Mouse (Mus musculus): ENCODE results near the gene Elovl1.

Gene Elovl1

DNA sequence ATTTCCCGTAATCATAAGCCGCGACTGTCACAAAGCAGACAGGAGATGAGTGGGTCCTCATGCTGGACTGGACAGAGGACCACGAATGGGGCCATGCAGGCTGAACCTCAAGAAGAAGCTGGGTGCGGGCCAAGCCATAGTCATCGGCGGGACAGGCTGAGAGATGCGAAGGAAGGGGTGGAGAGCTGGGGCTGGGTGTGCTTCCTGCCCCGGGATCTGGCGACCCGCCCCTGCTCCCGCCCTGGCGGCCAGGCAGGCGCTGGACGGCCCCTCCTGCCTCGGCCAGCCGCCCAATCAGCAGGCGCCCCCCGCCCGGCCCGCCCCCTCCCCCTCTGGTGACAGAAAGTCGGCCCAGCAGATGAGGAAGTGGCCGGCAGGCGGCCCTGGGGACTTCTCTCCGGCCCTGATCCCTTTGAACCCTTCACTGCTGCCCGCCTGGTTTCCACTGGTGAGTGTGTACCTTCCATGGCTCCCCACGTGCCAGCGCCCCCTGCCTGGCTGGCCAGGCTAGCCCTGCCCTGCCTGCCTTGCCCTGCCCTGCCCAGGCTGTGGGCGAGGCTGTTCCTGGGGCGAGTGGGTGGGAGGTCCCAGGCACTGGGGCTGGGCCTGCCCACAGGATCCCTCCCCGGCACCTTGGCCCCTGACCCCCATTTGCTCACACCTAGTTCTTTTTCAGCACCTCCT, at the start of gene Elovl1:
Elovl1 (plus strand) TSS at position 326 of the 684 bp plus-strand sequence.
- DNase-seq: peak; percentile 81

DNA sequence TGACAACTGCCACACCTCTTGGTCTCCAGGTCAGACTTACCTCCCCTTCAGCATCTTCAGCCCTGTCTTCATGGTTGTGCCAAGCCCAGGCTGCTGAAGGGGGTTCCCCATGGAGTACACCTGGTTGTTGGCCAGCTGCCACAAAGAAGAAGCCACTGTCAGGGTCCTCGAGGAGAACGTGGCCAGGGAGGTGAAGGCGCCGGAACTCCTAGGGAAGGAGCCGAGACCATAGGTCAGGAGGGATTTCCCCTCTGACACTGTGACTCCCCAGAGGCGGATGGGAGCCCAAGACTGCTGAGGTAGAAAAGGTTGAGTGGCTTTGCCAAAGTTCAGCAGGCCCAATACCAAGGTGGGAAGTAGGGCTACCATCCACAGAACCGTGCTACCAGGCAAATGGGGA, 44.6 kb upstream of the Elovl1 start:
- no peak for DNase-seq

DNA sequence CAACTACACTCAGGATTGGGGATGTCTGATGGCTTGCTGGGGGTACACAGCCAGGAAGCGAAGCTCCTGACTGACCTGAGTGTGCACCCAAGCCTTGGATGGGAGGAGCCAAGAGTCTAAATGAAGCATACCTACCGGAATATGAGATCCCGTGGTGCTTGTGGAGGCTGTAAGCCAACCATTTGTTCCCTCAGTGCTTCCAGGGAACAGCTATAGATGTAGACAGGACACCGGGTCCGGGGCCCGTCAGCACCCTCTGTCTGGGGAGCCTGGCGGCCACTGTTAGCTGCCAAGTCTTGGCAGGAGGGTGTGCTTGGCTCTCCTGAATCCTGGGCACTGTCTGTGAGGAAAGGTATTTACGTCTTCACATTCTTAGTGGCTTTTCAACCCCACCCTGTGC, 40.6 kb upstream of the Elovl1 start:
- no peak for DNase-seq

DNA sequence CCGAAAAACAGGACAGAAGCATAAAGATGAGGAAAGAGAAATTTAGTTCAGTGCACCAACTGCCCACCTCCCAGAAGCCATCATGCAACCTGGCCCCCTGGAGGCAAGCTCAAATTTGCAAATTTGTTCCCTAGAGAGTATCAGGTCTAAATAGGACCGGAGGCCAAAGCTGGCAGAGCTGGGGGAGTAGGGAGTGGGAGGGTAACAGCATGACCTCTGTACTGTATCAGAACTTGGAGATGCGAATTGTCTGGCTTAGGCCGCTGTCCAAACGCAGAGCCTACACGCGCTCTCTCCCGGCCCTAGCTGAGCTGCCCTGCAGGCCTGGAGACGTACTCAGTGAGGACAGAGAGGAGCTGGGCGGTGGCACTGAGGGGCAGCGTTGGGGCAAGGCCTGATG, 37.7 kb upstream of the Elovl1 start:
- no peak for DNase-seq

GRCm38 (mm10) chr4:118394505-118394904, 33.4 kb upstream of the Elovl1 start:
- no peak for DNase-seq

GRCm38 (mm10) chr4:118395289-118395688, 32.6 kb upstream of the Elovl1 start:
- no peak for DNase-seq

- no peak for DNase-seq
These were observed 31.5 kb upstream of the Elovl1 start for GRCm38 (mm10) chr4:118396433-118396832.

DNA sequence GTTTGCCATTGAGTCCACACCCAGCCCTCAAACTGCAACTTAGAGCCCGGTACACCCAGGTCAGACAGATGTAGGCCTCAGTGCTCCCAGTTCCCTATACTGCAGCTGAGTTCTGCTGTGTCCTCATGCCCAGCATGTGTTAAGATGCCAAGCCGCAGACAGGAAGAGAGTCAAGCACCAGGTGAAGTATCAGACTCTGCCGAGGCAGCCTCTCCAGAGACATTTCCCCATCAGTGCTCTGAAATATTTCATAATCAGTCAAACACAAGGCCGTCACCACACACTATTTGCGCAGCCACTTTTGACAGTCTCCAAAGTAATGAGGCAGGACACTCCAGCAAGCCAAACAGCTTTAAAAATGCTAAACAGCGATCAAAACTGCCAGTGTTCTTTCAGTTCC, 29.5 kb upstream of the Elovl1 start:
- no peak for DNase-seq

DNA sequence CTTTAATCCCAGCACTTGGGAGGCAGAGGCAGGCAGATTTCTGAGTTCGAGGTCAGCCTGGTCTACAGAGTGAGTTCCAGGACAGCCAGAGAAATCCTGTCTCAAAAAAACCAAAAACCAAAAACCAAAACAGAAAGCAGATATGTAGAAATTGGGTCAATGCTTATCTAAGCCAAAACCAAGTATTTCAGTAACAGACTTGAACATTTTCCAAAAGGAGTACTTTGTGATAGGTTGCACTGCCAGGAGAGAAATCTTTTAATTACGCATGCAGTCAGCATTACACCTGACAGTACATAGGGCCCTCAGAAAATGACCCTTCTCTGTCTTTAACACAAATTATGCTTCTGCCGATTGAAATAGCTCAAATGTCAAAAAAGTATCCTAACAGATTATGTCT, 26.5 kb upstream of the Elovl1 start:
- DNase-seq: no peak

DNA sequence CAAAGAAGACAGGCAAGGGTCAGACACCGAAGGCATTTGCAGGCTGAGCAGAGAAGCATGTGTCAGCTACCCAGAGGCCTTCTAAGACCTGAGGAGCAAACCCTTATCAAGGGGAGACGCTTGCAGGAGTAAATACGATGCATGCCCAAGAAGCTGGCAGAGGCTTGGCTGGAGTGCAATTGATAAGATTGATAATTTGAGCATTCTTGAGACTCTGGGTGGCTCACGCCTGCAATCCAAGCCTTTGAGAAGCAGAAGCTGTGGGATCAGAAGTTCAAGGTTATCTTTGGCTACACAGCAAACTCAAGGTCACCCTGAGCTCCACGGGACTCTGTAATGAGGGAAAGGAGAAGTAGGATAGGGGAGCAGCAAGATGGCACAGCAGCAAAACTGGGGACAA, 26.0 kb upstream of the Elovl1 start:
- DNase-seq: no peak

DNA sequence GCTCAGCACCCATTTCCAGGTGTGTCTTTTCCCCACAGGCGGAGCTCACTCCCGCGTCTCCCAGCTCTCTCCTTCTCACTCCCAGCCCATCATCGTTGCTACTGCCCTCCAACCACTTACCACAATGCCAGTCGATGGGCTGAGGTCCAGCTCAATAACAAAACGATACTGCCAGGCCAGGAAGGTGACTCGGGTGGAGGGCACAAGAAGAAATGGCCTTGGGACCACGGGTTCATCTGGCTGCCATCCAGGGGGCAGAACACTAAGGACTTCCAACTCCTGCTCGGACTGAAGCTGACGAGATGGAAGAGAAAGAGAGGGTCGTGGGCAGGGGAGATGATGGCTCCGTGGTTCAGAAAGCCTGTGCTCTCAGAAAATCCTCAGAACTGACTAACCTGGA, 25.2 kb upstream of the Elovl1 start:
- no peak for DNase-seq

DNA sequence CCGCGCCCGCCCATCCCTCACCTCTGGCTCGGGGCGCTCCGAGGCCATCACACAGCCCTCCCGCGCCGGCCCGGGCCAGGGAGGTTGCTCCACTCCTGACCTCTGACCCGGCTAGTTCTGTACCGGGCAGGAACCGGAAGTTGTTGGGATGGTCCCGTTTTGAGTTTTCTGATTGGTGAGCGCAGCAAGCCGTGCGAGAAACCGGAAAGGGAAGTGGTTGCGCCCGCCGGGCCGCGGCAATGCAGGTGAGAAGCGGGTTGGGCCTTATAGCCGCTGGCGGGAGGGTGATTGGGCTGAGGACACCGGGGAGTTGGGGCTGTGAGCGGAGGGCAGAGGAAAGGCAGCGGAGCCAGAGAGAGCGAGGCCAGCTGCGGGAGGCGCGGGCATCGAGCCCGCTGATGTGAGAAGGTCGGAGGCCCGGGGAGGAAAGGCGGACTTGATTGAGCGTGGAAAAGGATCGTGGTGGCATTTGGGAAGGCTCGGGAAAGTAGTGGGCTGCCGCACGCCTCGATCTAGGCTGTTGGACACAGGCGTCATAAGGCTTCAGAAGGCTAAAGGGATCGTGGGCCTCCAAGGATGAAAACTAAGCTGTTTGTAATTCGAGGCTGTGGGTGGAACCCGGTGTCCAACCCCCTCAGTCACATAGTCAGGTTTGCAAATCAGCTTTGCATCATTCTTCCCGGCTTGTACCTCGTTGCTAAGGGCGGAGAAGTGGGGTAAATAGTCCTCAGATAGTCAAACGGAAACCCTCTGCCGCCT, 18.6 kb upstream of the Elovl1 start, which contains the start of the genes Szt2 and Med8:
Szt2 (minus strand) TSS at position 132 of the 759 bp plus-strand sequence.
Med8 (plus strand) TSS at position 196 of the 759 bp plus-strand sequence.
- peak; percentile 95 for DNase-seq

DNA sequence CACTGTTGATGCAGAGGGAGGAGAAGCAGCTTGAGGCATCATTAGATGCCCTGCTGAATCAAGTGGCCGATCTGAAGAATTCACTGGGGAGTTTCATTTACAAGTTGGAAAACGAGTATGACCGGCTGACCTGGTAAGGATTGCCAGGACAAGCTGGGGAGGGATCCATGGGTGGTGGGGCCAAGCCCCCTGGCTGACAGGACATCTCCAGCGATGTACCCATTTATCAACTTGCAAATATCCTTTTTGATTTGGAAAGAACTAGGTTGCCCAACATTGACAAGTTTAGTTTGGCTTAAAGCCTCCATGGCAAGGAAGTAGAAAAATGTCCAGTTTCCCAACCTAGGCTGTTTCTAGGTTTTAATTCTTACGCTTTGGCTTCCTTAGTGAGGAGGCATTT, 17.0 kb upstream of the Elovl1 start:
- DNase-seq: no peak

- DNase-seq: no peak
These were observed 14.3 kb upstream of the Elovl1 start for GRCm38 (mm10) chr4:118413553-118413952.

GRCm38 (mm10) chr4:118415779-118416178, 12.1 kb upstream of the Elovl1 start:
- no peak for DNase-seq

DNA sequence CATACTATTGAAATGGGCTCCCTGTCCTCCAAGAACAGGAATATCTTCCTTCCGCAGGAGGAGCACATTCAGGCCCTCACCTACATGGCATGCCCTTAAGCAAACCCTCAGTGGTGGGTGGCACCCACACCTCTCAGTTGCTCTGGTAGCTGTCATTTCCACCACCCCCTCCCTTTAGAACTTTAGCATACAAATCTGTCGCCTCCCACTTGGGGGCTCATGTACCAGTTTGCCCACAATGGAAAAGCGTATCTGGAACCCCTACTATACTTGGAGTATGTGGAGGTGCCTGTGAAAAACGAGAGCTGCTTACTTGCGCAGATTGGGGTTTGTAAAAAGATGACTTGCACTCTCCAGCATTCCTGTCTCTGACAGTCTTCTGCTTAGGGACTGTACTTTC, 11.6 kb upstream of the Elovl1 start:
- DNase-seq: peak; percentile 43

DNA sequence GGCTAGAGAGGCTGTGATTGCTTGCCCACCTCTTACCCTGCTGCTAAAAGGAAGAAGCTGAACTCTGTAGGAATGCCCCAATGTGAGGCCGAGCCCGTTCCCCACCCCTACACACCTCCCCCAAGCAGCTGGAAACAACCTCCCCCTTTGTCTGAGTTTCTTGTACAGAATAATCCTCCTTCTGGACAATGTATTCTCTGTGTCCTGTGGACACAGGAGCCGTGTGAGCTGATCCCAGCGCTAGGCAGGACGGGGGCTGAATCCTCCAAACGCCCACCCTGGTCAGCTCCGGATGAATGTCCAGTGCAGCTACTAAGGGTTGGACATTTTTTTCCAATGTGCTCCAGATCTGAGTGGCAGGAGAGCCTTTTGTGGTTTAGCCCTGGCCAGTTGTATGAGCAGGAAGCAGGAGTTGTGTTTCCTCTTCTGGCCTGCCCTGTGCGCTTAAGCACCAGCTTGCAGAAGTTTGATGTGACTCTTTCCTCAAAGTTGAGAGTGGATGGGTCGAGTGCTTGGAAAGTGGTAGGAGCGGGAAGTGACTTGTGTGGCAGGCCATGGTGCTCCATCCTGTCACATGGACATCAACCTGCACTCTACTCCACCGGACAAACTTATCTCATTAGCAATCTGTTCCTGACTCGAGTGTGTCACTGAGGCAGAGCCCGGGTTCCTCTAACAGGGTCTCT, 10.6 kb upstream of the Elovl1 start:
- no peak for DNase-seq

GRCm38 (mm10) chr4:118421384-118421783, 6.5 kb upstream of the Elovl1 start:
- DNase-seq: no peak

DNA sequence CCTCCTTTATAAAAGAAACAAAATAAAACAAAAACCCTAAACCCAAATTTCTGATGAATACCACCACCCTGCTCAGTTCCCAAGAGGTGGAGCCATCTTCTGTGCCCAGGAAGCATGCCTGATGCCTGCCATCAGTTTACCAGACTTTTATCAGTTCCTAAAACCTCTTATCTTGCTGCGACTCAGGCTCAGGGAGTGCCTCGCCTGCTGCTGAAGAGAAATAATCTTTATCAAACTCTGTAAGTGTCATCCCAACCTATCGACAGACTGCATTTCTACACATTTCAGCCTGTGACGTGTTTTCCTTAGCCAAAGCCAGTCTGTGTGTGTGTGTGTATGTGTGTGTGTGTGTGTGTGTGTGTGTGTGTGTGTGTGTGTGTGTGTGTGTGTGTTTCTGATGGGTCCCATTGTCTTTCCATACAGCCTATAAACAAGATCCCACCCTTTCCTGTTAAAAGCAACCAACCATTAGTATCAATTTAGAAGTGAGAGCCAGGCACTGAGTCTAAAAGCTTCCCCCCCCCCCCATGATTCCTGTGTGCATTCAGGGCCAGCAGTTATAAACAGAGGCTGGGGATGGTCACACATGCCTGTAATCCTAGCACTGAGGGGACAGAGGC, 3.2 kb upstream of the Elovl1 start:
- no peak for DNase-seq

- no peak for DNase-seq
These were observed 2.5 kb upstream of the Elovl1 start for GRCm38 (mm10) chr4:118425374-118425773.

DNA sequence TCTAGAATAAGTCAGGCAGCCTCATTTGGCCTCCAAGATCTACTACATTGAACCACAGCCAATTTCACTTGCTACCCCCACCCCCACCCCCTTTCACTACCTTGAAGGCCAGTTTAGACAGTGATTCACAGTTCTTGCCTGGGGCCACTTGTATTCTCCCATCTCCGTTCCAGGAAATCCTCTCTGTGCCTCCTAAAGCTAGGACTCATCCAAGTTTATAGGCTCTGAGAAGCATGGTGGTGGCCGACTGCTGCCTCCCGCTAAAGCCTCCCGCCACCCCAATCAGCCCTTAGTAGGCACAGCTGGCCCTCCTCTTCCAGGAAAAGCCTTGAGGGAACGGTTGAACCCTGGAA, 502 bp upstream of the Elovl1 start:
- DNase-seq: no peak

DNA sequence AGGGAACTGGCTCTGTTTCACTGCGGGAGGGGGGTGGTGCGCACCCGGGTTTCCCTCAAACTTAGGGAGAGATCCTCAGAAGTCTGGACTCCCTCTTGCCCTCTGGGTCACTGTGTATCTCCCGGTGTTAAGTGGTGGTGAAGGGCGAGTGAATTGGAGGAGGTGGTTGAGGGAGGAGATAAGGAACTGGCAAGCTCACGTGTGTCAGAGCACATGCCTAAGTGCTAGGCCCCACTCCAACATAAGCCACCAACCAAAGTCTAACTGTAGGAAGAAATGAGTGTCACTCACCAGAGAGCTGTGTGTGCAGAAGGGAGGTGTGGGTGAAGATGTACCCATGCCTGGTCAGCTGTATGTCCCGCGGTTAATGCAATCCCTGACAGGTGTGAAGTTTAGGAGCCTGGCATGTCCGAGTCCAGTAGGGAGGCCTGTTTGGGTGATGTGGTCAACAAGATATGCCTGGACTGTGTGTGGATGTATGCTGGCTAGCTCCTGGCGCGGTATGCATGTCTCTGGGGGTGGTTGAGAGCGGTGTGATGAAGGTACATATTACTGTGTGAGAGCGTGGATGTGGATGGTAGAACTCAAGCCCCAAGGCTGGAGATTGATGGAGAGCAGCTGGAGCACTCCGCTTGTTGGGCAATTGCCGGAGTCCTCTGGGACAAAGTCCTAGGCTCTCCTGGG, 780 bp downstream of the Elovl1 start:
- DNase-seq: no peak

Data from right cerebral cortex, adult 18-20 months (tissue).